Mouse (Mus musculus) lung, postnatal 4 days (tissue): ENCODE measurements at regions not wholly inside any gene's neighbourhood (a gene's known extent, or its start where the extent isn't known, plus 50 kb on each side); places are given as distances from the start of the nearest gene placed in this dataset.
A peak's percentile ranks its signal among the peaks of the same experiment; 100 is the strongest.

Experiments
- DNase-seq, 2 experiments: peaks; one replicate each; pipeline ENCODE4 v3.0.0; 2021

DNA sequence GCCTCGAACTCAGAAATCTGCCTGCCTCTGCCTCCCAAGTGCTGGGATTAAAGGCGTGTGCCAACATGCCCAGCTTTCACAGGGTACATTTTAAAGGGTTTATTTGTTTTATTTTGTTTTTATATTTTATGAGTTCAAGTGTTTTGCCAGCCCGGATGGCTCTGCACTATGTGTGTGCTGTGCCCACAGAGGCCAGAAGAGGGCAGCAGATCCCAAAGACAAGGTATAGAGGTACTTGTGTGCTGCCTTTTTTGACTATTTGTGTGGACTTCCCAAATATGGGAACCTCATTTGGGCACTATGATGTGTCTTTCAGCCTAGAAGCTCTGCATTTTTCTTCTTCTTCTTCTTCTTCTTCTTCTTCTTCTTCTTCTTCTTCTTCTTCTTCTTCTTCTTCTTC is 176.4 kb upstream of the Azi2 start:
- DNase-seq: no peak

DNA sequence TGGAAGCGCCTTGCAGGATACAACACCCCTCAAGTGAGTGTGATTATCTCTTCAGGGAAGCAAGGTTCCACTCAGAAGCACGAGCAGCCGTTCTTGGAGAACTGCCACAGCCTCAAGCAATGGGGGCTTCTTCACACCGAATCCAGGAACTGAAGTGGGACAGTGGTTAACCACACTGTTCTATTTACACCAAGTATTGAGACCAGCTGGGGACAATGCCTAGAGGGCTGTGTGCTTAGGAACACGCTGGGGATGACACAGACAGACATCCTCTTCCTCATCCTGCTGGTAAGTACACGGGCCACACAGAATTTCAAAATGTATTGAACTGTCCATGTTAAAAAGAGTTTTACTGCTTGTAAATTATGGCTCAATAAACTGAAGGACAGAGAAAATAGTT is 177.0 kb upstream of the Azi2 start:
- DNase-seq: no peak

DNA sequence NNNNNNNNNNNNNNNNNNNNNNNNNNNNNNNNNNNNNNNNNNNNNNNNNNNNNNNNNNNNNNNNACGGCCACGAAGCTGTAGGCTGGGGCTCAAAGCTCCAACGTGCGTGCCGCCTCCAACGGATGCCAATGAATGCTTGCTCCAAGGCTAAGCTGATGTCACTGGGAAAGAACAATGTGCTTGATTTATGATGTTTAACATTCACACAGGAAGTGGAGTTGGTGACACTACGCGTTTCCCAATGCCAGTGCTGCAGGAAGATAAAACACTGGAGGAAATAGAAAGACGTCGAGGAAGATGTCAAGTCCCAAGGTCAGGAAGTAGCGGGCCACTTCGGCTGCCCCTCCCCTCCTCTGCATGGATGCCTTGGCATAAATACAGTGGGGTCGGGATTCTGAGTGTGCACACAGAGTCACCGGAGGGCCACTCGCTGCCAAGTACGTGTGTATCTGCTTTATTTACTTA is 180.7 kb upstream of the Azi2 start:
- peak; percentile 71 to 87 for DNase-seq

DNA sequence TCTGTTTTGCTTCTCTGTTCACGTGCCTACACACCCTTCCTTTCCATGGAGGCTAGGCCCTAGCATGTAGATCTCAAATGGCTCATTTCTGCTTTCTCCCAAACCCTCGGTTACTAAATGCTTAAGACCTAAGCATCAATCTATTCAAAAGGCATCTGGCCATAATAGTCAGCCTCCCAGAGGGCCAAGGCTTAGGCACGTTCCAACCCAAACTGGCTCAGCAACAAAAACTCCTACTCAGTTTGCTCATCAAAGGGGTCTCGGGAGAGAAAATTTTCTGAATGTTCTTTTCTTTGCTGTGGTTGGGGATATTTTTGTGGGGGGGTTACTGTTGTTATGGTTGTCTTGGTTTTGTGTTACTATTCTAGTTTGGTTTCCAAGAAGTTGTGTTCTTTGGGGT is 196.8 kb upstream of the Azi2 start:
- DNase-seq: no peak

DNA sequence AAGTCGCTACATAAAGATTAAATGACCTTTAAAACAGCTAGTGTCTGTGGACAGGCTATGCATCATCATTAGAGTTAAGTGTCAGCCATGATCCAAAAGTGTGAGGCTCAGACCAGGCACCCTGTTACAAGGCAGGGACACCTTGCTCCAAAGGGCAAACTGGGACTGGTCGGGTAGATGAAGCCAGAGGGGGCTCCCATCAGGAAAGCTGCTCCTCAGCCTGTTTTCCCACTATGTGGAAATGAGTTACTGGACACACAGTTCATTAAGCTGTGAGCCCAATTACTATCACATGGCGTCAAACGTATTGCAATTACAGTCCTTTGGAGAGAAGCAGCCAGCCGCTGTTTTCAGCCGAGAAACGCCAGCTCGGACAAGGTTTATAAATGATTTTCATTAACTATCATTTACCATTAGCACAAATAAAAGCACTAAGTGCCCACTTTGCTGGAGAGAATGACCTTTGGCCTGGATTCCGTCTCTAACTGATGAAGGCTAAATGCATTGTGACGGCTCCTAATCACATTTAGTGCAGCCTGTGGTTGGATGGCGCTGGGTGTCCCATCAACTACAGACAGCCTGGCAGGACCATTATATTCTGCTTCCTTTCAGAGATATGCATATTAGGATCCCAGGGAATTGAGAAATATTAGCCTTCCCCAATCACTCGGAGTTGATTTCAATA is 203.5 kb upstream of the Azi2 start:
- DNase-seq: no peak

DNA sequence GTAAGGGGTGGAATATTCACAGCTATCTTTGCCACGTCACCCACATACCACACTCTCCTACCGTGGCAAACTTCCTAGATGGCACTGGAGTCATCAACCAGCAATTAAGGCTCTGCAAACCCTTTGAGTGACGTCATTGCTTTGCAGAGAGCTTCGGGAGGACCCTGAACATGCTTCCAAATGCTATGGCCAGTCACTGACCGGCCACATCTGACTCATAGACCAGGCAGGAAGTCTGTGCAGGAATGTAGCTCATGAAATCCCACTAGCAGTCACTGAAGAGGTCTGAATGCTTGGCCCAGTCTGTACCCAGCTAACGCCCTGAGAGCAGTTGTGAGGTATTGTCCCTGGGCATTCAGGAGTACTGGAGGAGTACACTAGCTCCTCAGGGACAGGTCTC is 203.9 kb upstream of the Rbms3 start:
- no peak for DNase-seq

DNA sequence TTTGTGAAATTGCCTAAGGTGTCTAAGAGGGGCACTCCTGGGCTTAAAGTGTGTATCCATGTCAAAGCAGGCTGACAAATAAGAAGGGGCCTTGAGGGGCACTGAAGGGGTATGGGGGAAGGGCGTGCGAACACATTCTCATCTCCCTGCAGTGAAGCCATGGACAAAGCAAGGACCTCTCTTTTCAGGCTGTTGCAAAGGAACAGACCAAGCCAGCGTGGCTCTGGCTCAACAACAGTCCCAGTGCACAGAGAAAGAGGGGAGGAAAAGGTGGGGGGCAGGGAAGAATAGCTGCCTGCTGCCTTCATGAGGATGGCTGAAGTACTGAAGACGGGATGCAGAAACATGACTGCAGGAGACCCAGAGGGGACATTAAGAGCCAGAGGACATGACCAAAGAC is 184.9 kb upstream of the Rbms3 start:
- DNase-seq: no peak

DNA sequence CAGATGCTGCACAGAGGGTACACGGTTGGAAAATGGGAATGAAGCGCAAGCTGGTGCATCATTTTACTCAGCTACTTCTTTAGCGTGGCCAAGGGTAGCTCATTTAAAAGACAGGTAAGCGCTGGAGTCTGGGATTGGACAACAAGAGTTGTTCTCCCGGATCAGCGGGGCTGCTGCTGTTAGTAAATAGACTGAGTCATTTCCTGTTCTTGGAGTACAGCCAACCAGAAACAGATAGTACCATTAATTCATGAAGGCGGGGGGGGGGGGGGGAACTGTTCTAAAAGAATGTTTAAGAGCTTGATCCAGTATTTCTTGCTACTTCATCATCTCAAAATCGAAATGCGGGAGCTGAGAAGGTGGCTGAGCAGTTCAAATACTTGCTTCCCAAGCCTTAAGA is 183.5 kb upstream of the Rbms3 start:
- DNase-seq: peak in 1 of 2 experiments; percentile 8

DNA sequence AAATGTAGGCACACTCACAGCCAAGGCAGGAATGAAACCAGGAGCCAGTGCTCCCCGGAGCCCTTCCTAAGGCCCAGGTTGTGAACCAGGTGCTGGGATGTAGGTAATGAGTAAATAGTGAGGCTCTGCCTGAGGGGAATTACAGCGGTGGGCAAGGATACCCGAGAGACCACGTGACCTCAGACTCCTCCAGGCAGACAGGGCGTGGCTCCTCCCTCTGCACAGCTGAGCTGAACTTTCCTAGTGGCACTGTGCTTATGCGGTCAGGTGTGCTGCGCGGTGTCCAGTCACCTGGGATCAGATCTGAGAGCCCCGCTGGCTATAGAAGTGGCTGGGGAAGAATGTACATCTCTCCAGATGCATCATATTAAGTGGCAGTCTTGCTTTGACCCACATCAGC is 176.1 kb upstream of the Rbms3 start:
- no peak for DNase-seq

DNA sequence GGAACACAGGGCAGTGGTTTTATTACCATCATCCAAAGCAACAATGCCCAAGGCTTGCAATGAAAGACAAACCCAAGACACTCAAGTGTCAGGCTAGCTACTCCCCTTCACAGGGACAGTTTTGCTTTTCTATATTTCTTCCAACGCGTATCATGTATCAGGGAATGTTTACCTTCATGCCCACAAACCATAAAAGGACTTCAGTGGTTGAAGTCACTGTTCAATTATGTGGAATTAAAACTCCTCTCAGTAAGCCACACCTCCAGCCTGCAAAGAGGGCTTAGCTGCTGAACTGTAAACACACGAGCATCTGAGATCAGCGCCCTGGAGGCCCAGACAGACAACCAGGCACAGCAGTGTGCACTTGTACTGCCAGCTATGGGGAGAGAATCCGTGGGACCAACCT is 154.5 kb upstream of the Rbms3 start:
- DNase-seq: no peak

DNA sequence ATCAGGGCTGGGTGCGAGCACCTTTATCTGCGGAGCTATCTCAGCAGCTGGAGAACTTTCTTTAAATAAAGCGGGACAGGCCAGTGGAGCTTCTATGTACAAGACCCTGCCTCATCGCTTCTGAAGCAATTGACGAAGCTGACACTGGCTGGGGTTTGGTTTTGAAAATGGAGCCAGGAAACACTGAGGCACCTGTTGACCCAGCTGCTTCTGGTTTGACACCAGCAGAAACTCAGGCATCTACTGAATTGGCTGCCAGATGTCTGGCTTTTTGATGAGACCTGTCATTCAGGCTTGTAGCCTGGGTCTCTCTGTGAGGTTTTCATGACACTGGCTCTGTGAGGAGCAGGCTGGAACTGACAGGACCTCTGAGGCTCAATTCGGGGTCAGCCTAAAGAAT is 124.9 kb upstream of the Rbms3 start:
- DNase-seq: no peak

DNA sequence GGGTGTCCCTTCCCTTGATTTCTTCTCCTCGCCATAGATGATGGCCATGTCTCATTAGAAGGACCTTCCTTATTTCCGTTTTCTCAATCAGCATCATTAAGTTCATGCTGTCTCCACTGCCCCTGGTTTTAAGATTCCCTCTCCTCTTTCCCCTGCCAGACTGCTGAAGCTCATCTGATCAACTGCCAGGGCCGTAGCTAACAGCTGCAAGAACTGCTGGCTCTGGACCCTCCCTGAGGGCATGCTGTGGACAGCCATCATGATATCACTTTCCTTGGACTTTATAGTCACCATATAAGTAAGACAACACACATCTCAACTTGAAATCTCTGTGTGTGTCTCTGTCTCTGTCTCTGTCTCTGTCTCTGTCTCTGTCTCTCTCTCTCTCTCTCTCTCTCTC is 123.8 kb upstream of the Rbms3 start:
- peak; percentile 18 to 31 for DNase-seq

DNA sequence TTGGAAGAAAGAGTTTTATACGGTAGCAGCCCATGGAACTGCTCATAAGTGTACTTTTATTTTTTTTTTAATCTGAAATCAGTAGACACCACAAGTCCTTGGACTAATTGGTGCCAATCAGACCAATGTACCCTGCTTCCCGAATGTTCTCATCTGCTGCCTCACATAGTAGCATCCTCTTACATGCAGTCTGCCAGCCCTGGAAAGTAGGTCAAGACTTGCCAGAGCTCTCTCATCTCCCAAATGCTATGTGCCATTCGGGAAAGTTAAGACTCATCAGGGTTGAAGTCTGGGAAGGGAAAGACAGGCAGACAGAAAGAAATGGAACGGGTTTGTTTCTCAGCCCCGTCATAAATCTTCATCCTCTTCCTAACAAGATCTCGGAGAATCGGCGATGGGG is 115.2 kb upstream of the Rbms3 start:
- no peak for DNase-seq

DNA sequence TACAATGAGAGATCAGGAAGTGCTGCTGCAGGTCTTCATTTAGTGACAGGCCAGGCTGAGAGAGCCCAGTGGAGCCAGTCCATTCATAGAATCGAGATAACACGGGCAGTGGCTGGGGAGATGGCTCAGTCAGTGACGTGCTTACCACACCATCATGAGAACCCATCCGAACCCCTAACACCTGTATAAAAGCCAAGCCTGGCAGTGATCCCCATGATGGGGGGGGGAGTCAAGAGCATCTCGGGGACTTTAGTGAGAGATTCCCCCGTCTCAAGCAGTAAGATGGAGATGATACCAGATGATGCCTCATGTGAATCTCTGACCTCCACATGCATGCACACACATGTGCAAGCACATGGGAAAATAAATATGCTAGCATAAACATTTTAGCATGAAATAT is 99.7 kb upstream of the Rbms3 start:
- no peak for DNase-seq

DNA sequence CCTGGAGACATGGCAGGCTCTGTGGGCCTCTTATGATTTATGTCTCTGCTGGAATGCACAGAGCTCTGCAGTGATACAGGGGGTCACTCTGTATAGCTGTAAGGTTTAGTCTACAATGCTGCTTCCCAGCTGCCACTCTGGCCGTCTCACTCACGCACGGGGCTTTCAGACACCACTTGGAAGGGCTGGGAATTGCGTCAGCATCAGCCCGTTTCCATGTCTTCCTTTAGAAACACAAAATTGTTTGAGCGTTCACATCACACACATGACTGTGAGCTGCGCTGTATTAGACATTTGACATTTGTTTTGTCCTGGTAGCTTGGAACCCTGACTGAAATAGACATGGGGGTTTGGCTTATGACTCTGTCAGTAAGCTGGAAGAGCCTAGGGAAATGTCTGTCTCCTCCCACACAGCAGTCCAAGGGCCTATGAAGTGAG is 90.5 kb upstream of the Rbms3 start:
- peak; percentile 51 to 84 for DNase-seq

DNA sequence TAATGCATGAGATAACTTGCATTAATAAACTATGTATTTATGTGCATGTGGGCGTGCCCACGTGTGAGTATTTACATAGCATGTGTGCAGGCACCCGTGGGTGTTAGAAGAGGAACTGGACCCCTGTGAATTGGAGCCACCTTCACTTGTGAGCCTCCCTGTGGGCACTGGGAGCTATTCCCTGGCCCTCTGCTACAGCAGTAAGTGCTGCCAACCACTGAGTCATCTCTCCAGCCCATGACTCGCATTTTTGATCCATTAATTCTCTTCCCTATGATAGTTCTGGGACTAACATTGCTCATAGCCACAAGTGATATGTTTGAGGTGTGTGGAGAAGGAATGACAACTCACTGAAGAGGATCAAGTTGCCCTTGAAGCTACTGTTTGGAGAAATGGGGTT is 87.6 kb upstream of the Rbms3 start:
- DNase-seq: no peak

DNA sequence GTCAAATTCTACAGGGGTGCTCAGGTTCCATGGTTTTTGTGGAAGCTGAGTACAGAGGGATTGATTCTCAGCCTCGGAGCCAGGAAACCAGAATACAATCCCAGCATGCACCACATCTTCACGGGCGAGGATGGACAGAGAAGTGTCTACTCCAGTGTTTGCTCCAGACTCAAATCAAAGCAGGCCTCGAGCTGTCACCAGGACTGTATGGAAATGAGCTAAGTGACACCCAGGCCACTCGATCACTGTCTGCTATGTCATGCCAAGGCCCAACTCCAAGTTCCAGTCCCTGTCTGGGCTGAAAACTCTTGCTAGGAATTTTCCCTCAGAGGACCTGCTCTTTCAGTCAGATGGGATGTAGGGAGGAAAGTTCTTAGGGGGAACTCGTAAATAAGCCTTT is 86.8 kb upstream of the Rbms3 start:
- peak in 1 of 2 experiments; percentile 32 for DNase-seq

DNA sequence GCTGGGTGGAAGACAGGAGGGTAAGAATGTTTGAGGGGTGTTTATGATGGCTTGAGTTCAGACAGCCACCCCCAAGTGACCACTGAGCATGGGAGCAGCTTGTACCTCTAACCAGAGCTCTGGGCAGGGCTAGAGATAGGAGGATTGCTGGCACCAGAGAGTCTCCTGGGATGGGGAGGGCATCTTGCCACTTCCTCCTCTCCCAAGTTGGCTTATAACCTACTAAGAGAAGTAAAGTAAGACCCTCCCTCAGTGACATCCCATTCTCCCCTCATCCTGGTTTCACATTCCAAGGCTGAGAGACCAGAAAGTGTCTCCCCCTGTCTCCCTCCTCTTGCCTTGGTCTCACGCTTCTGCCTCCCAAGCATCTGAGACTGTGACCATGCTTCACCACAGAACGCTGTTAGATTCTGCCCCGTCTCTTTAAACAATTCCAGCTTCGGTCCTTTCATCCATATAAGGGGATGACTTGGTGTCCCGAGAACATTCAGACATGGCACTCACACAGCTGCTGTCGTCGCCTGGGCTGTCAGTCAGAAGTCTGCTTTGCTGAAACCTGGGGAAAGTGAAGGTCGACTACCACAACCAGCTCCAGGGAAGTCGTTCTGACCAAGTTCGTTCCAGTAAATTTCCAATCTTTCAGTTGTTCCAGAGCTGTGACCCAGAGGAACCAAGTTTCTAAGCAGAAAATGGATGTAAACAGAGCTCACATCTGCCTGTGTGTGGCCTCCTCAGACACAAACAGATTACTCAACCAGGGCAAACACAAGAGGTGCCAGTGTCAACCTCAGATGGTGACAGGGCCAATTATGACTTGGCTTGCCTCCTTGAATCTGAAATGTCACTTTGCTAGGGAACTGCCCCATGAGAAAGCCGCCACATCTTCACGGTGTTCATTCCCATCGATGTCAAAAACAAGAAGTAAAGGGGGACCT is 85.3 kb upstream of the Rbms3 start:
- peak; percentile 43 to 70 for DNase-seq

DNA sequence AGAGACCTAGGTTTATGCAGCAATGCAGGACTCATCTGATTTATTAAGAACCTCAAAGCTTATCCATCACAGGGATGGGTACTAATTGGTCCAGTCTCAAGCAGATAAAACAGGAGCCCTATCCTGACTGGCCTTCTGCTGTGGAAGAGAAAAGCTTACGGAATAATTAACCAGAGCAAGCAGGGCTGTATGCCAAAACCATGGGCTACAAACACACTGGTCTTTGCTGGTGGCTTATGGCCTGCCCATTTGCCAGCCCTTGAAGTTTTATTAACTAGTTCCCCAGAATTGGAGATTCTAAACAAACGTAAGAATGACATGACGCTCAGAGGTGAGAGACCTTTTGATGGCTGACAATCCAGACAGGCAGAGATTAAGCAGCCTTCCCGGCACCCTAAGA is 83.4 kb upstream of the Rbms3 start:
- no peak for DNase-seq

DNA sequence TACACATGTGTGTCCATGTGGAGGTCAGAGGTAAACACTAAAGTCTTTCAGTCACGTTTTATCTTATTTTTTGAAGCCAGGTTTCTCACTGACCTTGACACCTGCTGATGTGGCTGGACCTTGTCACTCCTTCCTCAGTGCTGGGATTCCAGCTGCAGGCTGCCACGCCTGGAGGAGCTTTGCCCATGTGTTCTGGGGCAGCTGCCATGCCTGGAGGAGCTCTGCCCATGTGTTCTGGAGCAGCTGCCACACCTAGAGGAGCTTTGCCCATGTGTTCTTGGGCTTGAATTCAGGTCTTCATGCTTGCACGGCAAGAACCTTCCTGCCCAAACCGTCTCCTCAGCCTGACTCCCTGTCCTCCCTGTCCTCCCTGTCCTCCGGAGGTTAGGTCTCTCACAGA is 82.1 kb upstream of the Rbms3 start:
- no peak for DNase-seq

DNA sequence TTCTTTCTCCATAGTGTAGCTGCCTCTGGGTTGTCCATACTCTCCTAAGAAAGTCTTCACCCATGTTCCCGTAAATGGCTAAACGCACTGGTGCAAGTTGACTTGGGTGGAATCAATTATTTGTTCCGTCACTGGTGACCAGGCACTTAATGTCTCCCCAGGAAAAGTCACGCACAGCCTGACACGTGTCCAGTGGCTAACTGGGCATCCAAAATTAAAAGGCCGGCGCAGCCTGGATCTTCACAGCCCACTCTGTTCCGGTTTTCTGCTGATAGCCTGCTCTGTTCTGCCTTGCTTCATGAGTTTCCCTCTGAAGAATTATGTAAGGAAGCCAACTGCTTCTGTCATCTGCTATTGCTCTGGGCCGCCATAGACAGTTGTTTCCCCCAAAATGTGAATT is 81.3 kb upstream of the Rbms3 start:
- no peak for DNase-seq

DNA sequence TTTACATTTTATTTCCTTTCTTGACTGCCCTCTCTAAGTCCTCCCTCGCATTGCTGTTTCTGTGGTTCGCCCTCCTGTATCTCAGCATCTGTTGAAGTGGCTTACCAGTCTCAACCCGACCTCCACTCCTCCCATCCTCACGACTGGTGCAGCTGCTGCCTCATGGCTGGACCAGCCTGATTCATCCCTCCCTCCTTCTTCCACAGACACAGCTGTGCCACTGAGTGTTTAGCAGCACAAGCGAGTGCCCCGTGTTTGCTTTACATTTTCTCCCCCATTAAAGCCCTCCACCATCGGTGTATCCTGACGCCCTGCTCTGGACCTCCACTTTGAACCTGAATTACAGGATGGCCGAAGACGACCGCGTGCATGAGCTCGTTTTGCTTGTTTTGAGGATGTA is 80.0 kb upstream of the Rbms3 start:
- DNase-seq: no peak

DNA sequence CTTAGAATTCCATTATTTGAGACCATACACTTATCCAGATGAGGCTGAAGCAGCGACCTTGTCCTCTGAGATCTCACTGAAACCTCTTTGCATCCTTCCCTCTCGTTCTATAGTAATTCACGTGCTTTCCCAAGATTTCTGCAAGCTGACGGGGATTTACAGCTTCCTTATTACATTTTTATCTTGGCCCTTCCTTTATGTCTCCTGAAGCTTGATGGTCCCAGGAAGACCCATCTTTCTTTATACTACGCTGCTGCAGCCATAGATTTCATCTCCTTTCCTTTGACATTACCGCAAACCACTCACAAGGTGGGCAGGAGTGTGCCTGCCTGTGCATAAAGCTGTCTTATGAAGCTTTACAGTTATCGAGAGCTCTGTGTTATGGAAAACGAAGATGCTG is 63.3 kb upstream of the Rbms3 start:
- no peak for DNase-seq

DNA sequence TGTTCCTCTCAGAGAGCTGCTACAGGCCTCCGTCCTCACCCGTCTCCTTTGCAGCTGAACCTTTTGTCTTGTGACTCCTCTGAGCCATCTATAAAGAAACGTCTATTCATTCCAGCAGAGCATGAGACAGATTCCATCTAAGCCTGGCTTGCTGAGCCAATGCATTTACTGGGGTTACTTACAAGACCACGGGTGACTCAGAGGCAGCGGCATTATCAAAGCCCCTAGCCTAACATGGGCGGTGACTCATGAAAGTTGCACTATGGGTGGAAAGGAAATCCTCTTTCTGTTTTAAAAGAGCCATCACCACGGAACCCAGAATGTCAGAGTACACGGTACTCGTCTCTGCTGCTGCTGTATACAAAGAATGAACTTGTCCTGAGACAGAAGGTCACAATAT is 62.8 kb upstream of the Rbms3 start:
- DNase-seq: no peak
